Mouse (Mus musculus) spleen, adult 2 months (tissue): ENCODE measurements around the gene Rala.

ENCODE experiments used
- CTCF ChIP-seq: fragments of 200-500 bp; IDR thresholded peaks from 2 replicates; pipeline ENCODE4 v1.5.1; 2011; ENCODE audit warnings: mild to moderate bottlenecking, inconsistent platforms; ENCODE audit not compliant: insufficient read depth, insufficient read length, insufficient replicate concordance; ENCODE audit errors: extremely low read depth
- POLR2A ChIP-seq: fragments of 200-500 bp; IDR thresholded peaks from 2 replicates; pipeline ENCODE4 v1.6.1; 2011; ENCODE audit warnings: low read depth, low read length, inconsistent platforms

- TF ChIP-seq POLR2A, result no peak
- no peak for TF ChIP-seq CTCF
Observed at GRCm38 (mm10) chr13:17901474-17901873, 42.6 kb downstream of the Rala start.
